Mouse (Mus musculus) intestine, embryonic 14.5 days (tissue): ENCODE measurements around the gene Arhgap17. TPM values are rescaled to one million over a fixed set of nuclear protein-coding genes. Genes with fewer than 3 reads are reported as not detected.

Experiments
- ATAC-seq: fragments of 200-750 bp; cut with Nextera tagmentation; replicated peaks from 2 replicates; pipeline ENCODE4 v1.8.0; 2017; ENCODE audit warnings: low read depth, moderate number of reproducible peaks, moderate TSS enrichment, moderate library complexity; ENCODE audit not compliant: low FRiP score, low TSS enrichment
- DNase-seq: peaks from one replicate; pipeline ENCODE4 v3.0.0-alpha.2; 2018; ENCODE audit warnings: low spot score
- H3K27ac ChIP-seq: fragments of 300-500 bp; sonication (generic); 2 replicates; pipeline ENCODE4 v1.5.1; 2014; ENCODE audit warnings: low read depth, mild to moderate bottlenecking, control low read depth
- H3K27me3 ChIP-seq: fragments of 300-500 bp; sonication (generic); replicated peaks from 2 replicates; pipeline ENCODE4 v1.6.1; 2014; ENCODE audit warnings: low read length, control low read depth; ENCODE audit not compliant: control insufficient read depth, insufficient read depth
- H3K36me3 ChIP-seq: fragments of 300-500 bp; sonication (generic); 2 replicates; pipeline ENCODE4 v1.6.1; 2014; ENCODE audit warnings: low read length, control low read depth; ENCODE audit not compliant: control insufficient read depth, insufficient read depth
- H3K4me1 ChIP-seq: fragments of 300-500 bp; sonication (generic); replicated peaks from 2 replicates; pipeline ENCODE4 v1.6.1; 2014; ENCODE audit warnings: low read length, control low read depth, mixed read lengths; ENCODE audit not compliant: control insufficient read depth, insufficient read depth
- H3K4me2 ChIP-seq: fragments of 300-500 bp; sonication (generic); 2 replicates; pipeline ENCODE4 v1.6.1; 2014; ENCODE audit warnings: low read length
- H3K4me3 ChIP-seq: fragments of 300-500 bp; sonication (generic); 2 replicates; pipeline ENCODE4 v1.5.1; 2014; ENCODE audit warnings: low read depth, low read length, control low read depth, mixed read lengths
- H3K9ac ChIP-seq: fragments of 300-500 bp; sonication (generic); 2 replicates; pipeline ENCODE4 v1.6.1; 2014; ENCODE audit warnings: mild to moderate bottlenecking, low read length
- H3K9me3 ChIP-seq: fragments of 300-500 bp; sonication (generic); 2 replicates; pipeline ENCODE4 v1.6.1; 2016; ENCODE audit warnings: low read length, control low read depth; ENCODE audit not compliant: control insufficient read depth
- WGBS: fragments of 180-500 bp; shearing (Covaris S2); extraction: QIAGEN DNeasy Blood & Tissue Kit; methylation state at CpG from one replicate; pipeline ENCODE4 v1.1.7; 2014; 5-methylcytosine and 5-hydroxymethylcytosine counted together
- polyA plus RNA-seq: library from polyadenylated mRNA; unstranded; fragments of >200 nt; fragmentation: Nextera tagmentation; extraction: Ambion mirVana; gene quantifications from 2 replicates; pipeline ENCODE4 v1.2.1, GENCODE M21; 2014

The Arhgap17 gene
- polyA plus RNA-seq, 1 experiment from 2014 or later: 28.9 TPM

DNA sequence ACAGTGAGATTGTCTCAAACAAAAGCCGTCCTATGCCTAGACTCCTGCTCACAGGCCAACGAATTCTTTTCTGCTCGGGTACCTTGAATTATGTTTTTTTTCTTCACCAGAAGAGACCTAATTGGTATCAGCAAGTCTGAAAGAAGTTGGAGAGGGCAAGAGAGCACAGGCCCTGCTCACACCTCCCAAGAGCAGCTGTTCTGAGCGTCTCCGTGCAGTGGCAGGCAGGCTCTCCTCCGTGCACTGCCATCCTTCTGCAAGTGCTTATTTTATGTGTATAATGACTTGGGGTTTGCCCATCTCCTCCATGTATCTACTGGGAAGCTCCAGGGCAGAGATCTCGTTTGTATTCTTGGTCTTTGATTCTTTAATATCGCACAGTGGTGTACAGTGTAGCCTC, 2.9 kb downstream of the Arhgap17 start:
- Histone ChIP-seq H3K4me2 (no peak overlapping the region), H3K27ac (no peak overlapping the region), H3K9ac (no peak overlapping the region), H3K4me3 (no peak overlapping the region), H3K36me3 (no peaks in the 10 kb centered on the region), H3K27me3 (no peaks in the 10 kb centered on the region), H3K4me1 (peaks cover 11% of the 10 kb centered on the region), H3K9me3 (no peaks in the 10 kb centered on the region)
- no peak for DNase-seq
- no peak for ATAC-seq
- WGBS: 82% methylated on average over 8 of the region's 8 CpGs

DNA sequence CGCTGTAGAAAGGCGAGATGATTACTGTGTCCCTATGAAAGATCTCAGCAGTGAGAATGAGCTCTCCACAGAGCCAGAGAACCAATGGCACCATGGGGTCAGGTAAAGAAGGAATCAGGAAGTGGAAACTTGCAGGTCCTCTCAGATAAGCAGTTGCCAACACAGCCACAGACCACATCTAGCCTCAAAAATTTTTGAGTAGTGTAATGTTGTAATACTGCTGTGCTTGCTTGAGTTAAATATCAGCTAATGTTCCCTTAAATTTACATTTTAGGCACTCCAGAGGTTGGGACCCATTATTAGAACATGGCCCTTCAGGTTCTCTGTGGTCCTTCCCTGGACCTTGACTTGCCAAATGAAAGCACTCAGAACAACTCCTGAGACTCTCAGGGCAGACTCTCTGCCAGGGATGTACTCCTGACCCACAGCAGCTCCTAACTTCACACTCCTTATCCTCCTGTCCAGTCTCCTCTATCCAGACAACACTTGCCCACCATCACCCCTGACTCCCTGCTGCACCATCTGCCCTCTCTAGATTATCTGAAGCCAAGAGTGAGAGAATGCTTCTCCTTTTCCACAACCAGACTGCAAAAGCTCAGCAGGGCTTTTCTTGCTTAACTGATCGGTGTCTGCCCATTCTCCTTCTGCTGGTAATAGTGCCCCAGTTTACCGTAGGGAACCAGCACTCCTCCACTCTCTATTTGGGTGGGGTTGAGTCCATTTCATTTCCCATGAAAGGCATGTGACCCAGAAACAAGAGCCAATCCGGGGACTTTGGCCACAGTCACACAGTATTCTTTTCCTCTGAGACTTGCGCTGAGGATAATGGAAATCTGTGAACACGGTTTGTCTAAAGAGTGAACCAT, 3.6 kb downstream of the Arhgap17 start:
- no peak overlapping the region for H3K4me2 ChIP-seq

GRCm38 (mm10) chr7:123363971-123364370, 5.7 kb downstream of the Arhgap17 start:
- H3K27ac ChIP-seq: no peak overlapping the region
- H3K27me3 ChIP-seq: no peaks in the 10 kb centered on the region
- no peak overlapping the region for H3K9ac ChIP-seq
- WGBS: 88% methylated on average over 8 of the region's 8 CpGs
- no peaks in the 10 kb centered on the region for H3K36me3 ChIP-seq
- H3K4me3 ChIP-seq: no peak overlapping the region
- H3K4me1 ChIP-seq: peaks cover 11% of the 10 kb centered on the region
- H3K9me3 ChIP-seq: no peaks in the 10 kb centered on the region
- no peak for DNase-seq
- H3K4me2 ChIP-seq: no peak overlapping the region
- no peak for ATAC-seq

More for the DNA sequence above, 3.6 kb downstream of the Arhgap17 start:
- ATAC-seq (no peak), DNase-seq (no peak)
- H3K36me3 ChIP-seq: no peaks in the 10 kb centered on the region
- no peaks in the 10 kb centered on the region for H3K9me3 ChIP-seq
- H3K4me1 ChIP-seq: peaks cover 11% of the 10 kb centered on the region
- 88% methylated on average over 7 of the region's 7 CpGs for WGBS
- no peak overlapping the region for H3K9ac ChIP-seq
- no peak overlapping the region for H3K27ac ChIP-seq
- H3K27me3 ChIP-seq: no peaks in the 10 kb centered on the region
- H3K4me3 ChIP-seq: no peak overlapping the region

GRCm38 (mm10) chr7:123362806-123363205, 6.9 kb downstream of the Arhgap17 start:
- no peak for DNase-seq
- Histone ChIP-seq H3K27me3 (no peaks in the 10 kb centered on the region), H3K4me2 (no peak overlapping the region), H3K36me3 (no peaks in the 10 kb centered on the region), H3K4me1 (peaks cover under 1% of the 10 kb centered on the region; the same call in 1 of the 2 replicates), H3K9me3 (no peaks in the 10 kb centered on the region), H3K9ac (no peak overlapping the region), H3K4me3 (no peak overlapping the region), H3K27ac (no peak overlapping the region)
- WGBS: 78% methylated on average over 3 of the region's 3 CpGs
- ATAC-seq: no peak

DNA sequence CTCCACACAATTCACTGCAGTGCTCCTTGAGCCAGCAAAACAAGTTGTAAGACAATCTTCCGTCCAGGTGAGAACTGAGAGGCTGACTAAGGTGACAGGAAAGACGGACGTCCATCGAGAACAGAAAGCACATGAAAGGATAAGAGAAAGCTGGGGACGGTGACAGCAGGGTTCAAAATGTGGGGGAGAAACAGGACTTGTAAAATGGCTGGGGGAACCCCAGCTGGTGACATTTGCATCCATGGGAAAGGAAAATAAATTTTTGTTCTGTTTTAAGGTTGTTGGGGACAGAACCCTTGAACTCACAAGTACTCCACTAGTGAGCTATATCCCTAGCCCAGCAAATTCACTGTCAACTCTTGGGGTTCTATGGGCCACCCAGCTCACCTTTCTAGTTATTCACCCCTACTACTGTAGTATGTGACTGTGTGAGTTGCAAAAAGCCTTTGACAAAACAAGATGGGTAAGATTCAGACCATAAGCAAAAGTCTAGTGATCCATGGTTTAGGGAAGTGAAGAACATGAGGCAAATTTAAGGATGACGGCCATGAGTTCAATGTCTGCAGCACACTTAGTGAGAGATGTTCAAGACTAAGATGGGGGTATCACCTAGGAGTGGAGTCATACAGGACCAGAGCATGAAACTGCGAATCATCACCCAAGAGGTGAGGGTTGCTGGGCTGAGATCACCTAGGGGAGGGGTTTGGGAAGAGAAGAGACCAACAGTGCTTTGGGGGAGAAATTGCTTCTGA, 8.3 kb downstream of the Arhgap17 start:
- 91% methylated on average over 7 of the region's 7 CpGs for WGBS
- Histone ChIP-seq H3K4me1 (no peaks in the 10 kb centered on the region), H3K27ac (no peak overlapping the region), H3K4me2 (no peak overlapping the region), H3K36me3 (no peaks in the 10 kb centered on the region), H3K27me3 (no peaks in the 10 kb centered on the region), H3K4me3 (no peak overlapping the region), H3K9me3 (no peaks in the 10 kb centered on the region), H3K9ac (no peak overlapping the region)
- DNase-seq: no peak
- ATAC-seq: no peak

- Histone ChIP-seq H3K9ac (no peak overlapping the region), H3K4me1 (no peaks in the 10 kb centered on the region), H3K9me3 (no peaks in the 10 kb centered on the region), H3K27me3 (no peaks in the 10 kb centered on the region), H3K4me2 (no peak overlapping the region), H3K27ac (no peak overlapping the region), H3K36me3 (no peaks in the 10 kb centered on the region), H3K4me3 (no peak overlapping the region)
- no peak for DNase-seq
- 81% methylated on average over 5 of the region's 5 CpGs for WGBS
- no peak for ATAC-seq
These were observed 9.5 kb downstream of the Arhgap17 start for GRCm38 (mm10) chr7:123360185-123360584.

GRCm38 (mm10) chr7:123359101-123359500, 10.6 kb downstream of the Arhgap17 start:
- Histone ChIP-seq H3K9me3 (no peaks in the 10 kb centered on the region), H3K36me3 (no peaks in the 10 kb centered on the region), H3K4me2 (no peak overlapping the region), H3K9ac (no peak overlapping the region), H3K4me1 (no peaks in the 10 kb centered on the region; the same call in 1 of the 2 replicates), H3K4me3 (no peak overlapping the region), H3K27me3 (no peaks in the 10 kb centered on the region), H3K27ac (no peak overlapping the region)
- 84% methylated on average over 7 of the region's 7 CpGs for WGBS
- DNase-seq: no peak
- no peak for ATAC-seq

- Histone ChIP-seq H3K27me3 (no peaks in the 10 kb centered on the region), H3K4me2 (no peak overlapping the region), H3K4me1 (no peaks in the 10 kb centered on the region; the same call in 1 of the 2 replicates), H3K9ac (no peak overlapping the region), H3K4me3 (no peak overlapping the region), H3K27ac (no peak overlapping the region), H3K9me3 (no peaks in the 10 kb centered on the region), H3K36me3 (no peaks in the 10 kb centered on the region)
- ATAC-seq (no peak), DNase-seq (no peak)
- WGBS: 87% methylated on average over 3 of the region's 3 CpGs
These were observed 13.6 kb downstream of the Arhgap17 start for GRCm38 (mm10) chr7:123356158-123356557.
